ENCODE assay signal across 13 mouse cellular contexts in the genomic region with DNA sequence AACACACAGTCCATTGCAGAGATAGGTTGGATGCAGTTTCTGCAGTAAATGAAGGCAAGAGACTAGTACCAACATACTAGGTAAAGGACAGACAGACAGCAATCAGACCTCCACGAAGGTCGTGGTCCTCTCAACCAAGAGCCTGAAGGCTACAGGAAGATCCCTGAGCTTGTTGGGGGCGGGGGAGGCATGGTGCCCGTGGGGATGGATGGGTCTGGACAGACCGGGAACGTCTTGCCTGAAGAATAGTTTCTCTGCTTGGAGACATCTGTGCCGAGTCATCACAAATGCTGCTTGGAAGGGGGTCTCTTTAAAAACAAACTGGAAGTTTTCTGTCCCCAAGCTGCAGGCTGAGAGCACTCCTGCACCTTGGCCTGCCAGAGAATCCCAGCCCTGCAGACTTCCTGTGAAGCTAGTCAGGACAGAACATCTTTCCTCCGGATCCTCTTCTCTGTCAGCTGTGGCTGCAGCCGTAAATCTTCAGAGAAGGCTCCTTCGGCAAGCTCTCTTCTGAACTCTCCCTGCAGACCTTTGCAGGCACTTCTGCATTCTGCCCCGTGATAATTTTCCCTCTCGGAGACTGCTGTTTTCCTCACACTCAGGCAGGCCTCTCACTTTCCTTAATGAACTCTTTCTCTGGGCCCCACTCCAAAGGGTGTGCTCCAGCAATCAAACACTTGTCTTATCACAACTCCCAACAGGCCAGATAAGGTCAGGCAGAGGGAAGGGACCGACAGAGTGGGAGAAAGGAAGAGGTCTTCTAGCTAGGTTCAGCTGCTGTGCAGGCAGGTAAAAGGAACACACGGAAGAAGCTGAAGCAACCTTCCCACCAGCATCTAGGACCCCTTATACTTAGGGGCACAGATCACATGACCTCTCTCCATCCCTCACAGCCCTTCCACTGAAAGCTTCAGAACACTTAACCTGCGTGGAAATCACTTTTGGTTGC.
DNase-seq lines count a peak whose midpoint lies in the region; ATAC-seq lines count a peak whose summit lies in the region.
"Had no signal": no experiment of that assay in that cellular context is flagged by ENCODE, and none has a peak within 500 bp of the region (broad histone marks: within the 10 kb centered on the region; RNA-seq: fewer than 3 reads in every experiment).

No protein-coding gene starts in this region.

- 34% methylated on average over 15 of the region's 15 CpGs for WGBS in liver, embryonic 11.5 days

- DNase-seq in kidney, postnatal 14 days, result peak; percentile 21
- no peak for DNase-seq in kidney, postnatal 36 days
- DNase-seq in R1 (ENCODE audit: low read depth, low spot score), result peak; percentile 23
- peak; percentile 6 for DNase-seq in embryo, embryonic 9.5 days (ENCODE audit: extremely low spot score)
- DNase-seq in liver, embryonic 11.5 days (ENCODE audit: low spot score), result no peak
- DNase-seq in retina, embryonic 14.5 days (ENCODE audit: low spot score), result no peak
- DNase-seq in frontal cortex, adult 2 months (ENCODE audit: extremely low spot score in 1 of 2, low spot score in 1 of 2), result no peak
- DNase-seq: cerebellum, postnatal 25 days; right cerebral cortex, postnatal 14 days had no signal

- no peak overlapping the region for H3K9ac ChIP-seq in liver, embryonic 11.5 days (ENCODE audit: low read depth, low read length)
- H3K9ac ChIP-seq: midbrain, embryonic 13.5 days; neural tube, embryonic 13.5 days had no signal

- ATAC-seq in liver, embryonic 11.5 days (replicated peaks; ENCODE audit: low FRiP score), result 0 out of 2 replicates have a peak, but pooled peaks have one; percentile 29
- ATAC-seq in megakaryocyte-erythroid progenitor cell, adult 5-6 weeks (replicated peaks; ENCODE audit: low FRiP score, low TSS enrichment, poor library complexity, severe bottlenecking), result no peak
- ATAC-seq: midbrain, embryonic 13.5 days had no signal

- H3K4me3 ChIP-seq in liver, embryonic 11.5 days (ENCODE audit: low read depth, low read length), result no peak overlapping the region
- H3K4me3 ChIP-seq: erythroblast, embryonic 14.5 days; midbrain, embryonic 13.5 days; neural tube, embryonic 13.5 days had no signal

- H3K36me3 ChIP-seq in liver, embryonic 11.5 days (ENCODE audit: control insufficient read depth, insufficient read depth, low read length), result no peaks in the 10 kb centered on the region
- H3K36me3 ChIP-seq: midbrain, embryonic 13.5 days; neural tube, embryonic 13.5 days had no signal

- no peak overlapping the region for H3K27ac ChIP-seq in liver, embryonic 11.5 days (ENCODE audit: low read depth, low read length)
- H3K27ac ChIP-seq: midbrain, embryonic 13.5 days; neural tube, embryonic 13.5 days had no signal

- H3K4me1 ChIP-seq in liver, embryonic 11.5 days (replicated peaks; ENCODE audit: control insufficient read depth, insufficient read depth, low read length), result no peaks in the 10 kb centered on the region
- H3K4me1 ChIP-seq: midbrain, embryonic 13.5 days; neural tube, embryonic 13.5 days had no signal

- H3K27me3 ChIP-seq in liver, embryonic 11.5 days (replicated peaks; ENCODE audit: control insufficient read depth, insufficient read depth, low read length), result no peaks in the 10 kb centered on the region
- H3K27me3 ChIP-seq: midbrain, embryonic 13.5 days; neural tube, embryonic 13.5 days had no signal

- no peaks in the 10 kb centered on the region for H3K9me3 ChIP-seq in liver, embryonic 11.5 days (ENCODE audit: control insufficient read depth, low read length)
- H3K9me3 ChIP-seq: neural tube, embryonic 13.5 days had no signal

- H3K4me2 ChIP-seq in liver, embryonic 11.5 days, result no peak overlapping the region
- H3K4me2 ChIP-seq: midbrain, embryonic 13.5 days; neural tube, embryonic 13.5 days had no signal

Comparison
In these comparisons a context has a peak if more than half of its experiments do, and no peak if none do; other contexts are left out.
1. DNase-seq: peak in kidney, postnatal 14 days (single experiment), R1 (single experiment) and embryo, embryonic 9.5 days (single experiment); none in kidney, postnatal 36 days (0 of 2), liver, embryonic 11.5 days (single experiment), retina, embryonic 14.5 days (single experiment) and frontal cortex, adult 2 months (0 of 2).